Mouse (Mus musculus) brown adipose tissue, adult 24 weeks (tissue): ENCODE measurements around the gene Gstm1. TPM values are rescaled to one million over a fixed set of nuclear protein-coding genes. Genes with fewer than 3 reads are reported as not detected.

Experiments used
- H3K27ac ChIP-seq: fragments of 200-500 bp; replicated peaks from 2 replicates; pipeline ENCODE4 v1.5.1; 2012; ENCODE audit warnings: low read depth, mild to moderate bottlenecking, low read length
- H3K4me1 ChIP-seq: fragments of 200-500 bp; 2 replicates; pipeline ENCODE4 v1.6.1; 2012; ENCODE audit warnings: low read length, mixed read lengths; ENCODE audit not compliant: control insufficient read depth, insufficient read depth, insufficient read length
- H3K4me3 ChIP-seq: fragments of 200-500 bp; 2 replicates; pipeline ENCODE4 v1.5.1; 2012; ENCODE audit warnings: low read depth, mild to moderate bottlenecking, low read length, moderate library complexity; ENCODE audit not compliant: insufficient read depth
- polyA plus RNA-seq: library from polyadenylated mRNA; stranded (reverse); fragments of >200 nt; gene quantifications from 2 replicates; pipeline ENCODE4 v1.2.4, GENCODE M21; 2012; ENCODE audit not compliant: missing spikeins, insufficient read depth, insufficient read length

Gstm1 gene
- polyA plus RNA-seq = 393 and 398 TPM in 2 replicates

- peak within 1 kb of the TSS; percentile 61 for H3K4me3 ChIP-seq
- peaks cover 28% of the 10 kb centered on the region for H3K4me1 ChIP-seq
- peak within 1 kb of the TSS; percentile 79 for H3K27ac ChIP-seq
Observed at GRCm38 (mm10) chr3:108017473-108018189, at the start of gene Gstm1. Gene Gstm1, minus strand, starts transcription at chr3:108017973.

- Histone ChIP-seq H3K4me3 (no peak overlapping the region), H3K27ac (no peak overlapping the region), H3K4me1 (no peaks in the 10 kb centered on the region)
Observed at GRCm38 (mm10) chr3:108067370-108067934, 49.7 kb upstream of the Gstm1 start.

GRCm38 (mm10) chr3:108065551-108065950, 47.8 kb upstream of the Gstm1 start:
- Histone ChIP-seq H3K27ac (no peak overlapping the region), H3K4me1 (no peaks in the 10 kb centered on the region)

GRCm38 (mm10) chr3:108064672-108065071, 46.9 kb upstream of the Gstm1 start:
- no peaks in the 10 kb centered on the region for H3K4me1 ChIP-seq
- H3K4me3 ChIP-seq = no peak overlapping the region
- no peak overlapping the region for H3K27ac ChIP-seq

More at GRCm38 (mm10) chr3:108065551-108065950, 47.8 kb upstream of the Gstm1 start:
- no peak overlapping the region for H3K4me3 ChIP-seq

GRCm38 (mm10) chr3:108062648-108063047, 44.9 kb upstream of the Gstm1 start:
- H3K4me3 ChIP-seq = no peak overlapping the region
- H3K4me1 ChIP-seq = no peaks in the 10 kb centered on the region
- H3K27ac ChIP-seq = no peak overlapping the region

- H3K4me3 ChIP-seq = peak overlapping the region; percentile 28; the same call in 1 of the 2 replicates
- H3K4me1 ChIP-seq = no peaks in the 10 kb centered on the region
- no peak overlapping the region for H3K27ac ChIP-seq
Observed at GRCm38 (mm10) chr3:108061420-108061819, 43.6 kb upstream of the Gstm1 start.

- H3K27ac ChIP-seq = no peak overlapping the region
- no peak overlapping the region for H3K4me3 ChIP-seq
- H3K4me1 ChIP-seq = no peaks in the 10 kb centered on the region
Observed at GRCm38 (mm10) chr3:108050493-108050892, 32.7 kb upstream of the Gstm1 start.

- Histone ChIP-seq H3K27ac (no peak overlapping the region), H3K4me1 (no peaks in the 10 kb centered on the region), H3K4me3 (no peak overlapping the region)
Observed at GRCm38 (mm10) chr3:108048306-108048705, 30.5 kb upstream of the Gstm1 start.

GRCm38 (mm10) chr3:108046944-108047655, 29.3 kb upstream of the Gstm1 start:
- Histone ChIP-seq H3K27ac (no peak overlapping the region), H3K4me1 (no peaks in the 10 kb centered on the region), H3K4me3 (no peak overlapping the region)

- Histone ChIP-seq H3K4me1 (no peaks in the 10 kb centered on the region), H3K4me3 (peak within 1 kb of the TSS; percentile 73), H3K27ac (peak within 1 kb of the TSS; percentile 35)
Observed at GRCm38 (mm10) chr3:108044394-108045140, 26.8 kb upstream of the Gstm1 start, which contains the start of gene Gstm4. Gene Gstm4, minus strand, starts transcription at chr3:108044894.

- H3K4me3 ChIP-seq = no peak overlapping the region
Observed at GRCm38 (mm10) chr3:108033156-108033555, 15.4 kb upstream of the Gstm1 start.

GRCm38 (mm10) chr3:108032113-108032512, 14.3 kb upstream of the Gstm1 start:
- no peak overlapping the region for H3K27ac ChIP-seq
- no peak overlapping the region for H3K4me3 ChIP-seq

More at GRCm38 (mm10) chr3:108033156-108033555, 15.4 kb upstream of the Gstm1 start:
- no peak overlapping the region for H3K27ac ChIP-seq
- no peaks in the 10 kb centered on the region for H3K4me1 ChIP-seq

GRCm38 (mm10) chr3:108028641-108029365, 11.0 kb upstream of the Gstm1 start:
- Histone ChIP-seq H3K4me3 (no peak overlapping the region), H3K27ac (no peak overlapping the region), H3K4me1 (no peaks in the 10 kb centered on the region)

More at GRCm38 (mm10) chr3:108032113-108032512, 14.3 kb upstream of the Gstm1 start:
- no peaks in the 10 kb centered on the region for H3K4me1 ChIP-seq

- no peak overlapping the region for H3K4me3 ChIP-seq
- H3K27ac ChIP-seq = no peak overlapping the region
- H3K4me1 ChIP-seq = peaks cover 3% of the 10 kb centered on the region; the same call in 1 of the 2 replicates
Observed at GRCm38 (mm10) chr3:108026597-108026996, 8.8 kb upstream of the Gstm1 start.
